Mouse (Mus musculus) ES-Bruce4 (cell line): ENCODE measurements at regions not wholly inside any gene's neighbourhood (a gene's known extent, or its start where the extent isn't known, plus 50 kb on each side); places are given as distances from the start of the nearest gene placed in this dataset.

Experiments used
- H3K27ac ChIP-seq: 2 replicates; pipeline ENCODE4 v1.5.1; 2012; ENCODE audit warnings: low read length, inconsistent platforms; ENCODE audit not compliant: insufficient read depth
- H3K27me3 ChIP-seq: 2 replicates; pipeline ENCODE4 v1.6.1; 2012; ENCODE audit warnings: mild to moderate bottlenecking, low read length, inconsistent platforms; ENCODE audit not compliant: control insufficient read depth, poor library complexity, insufficient read depth, severe bottlenecking
- H3K36me3 ChIP-seq: 2 replicates; pipeline ENCODE4 v1.6.1; 2012; ENCODE audit warnings: inconsistent platforms, mild to moderate bottlenecking, low read length, moderate library complexity; ENCODE audit not compliant: control insufficient read depth, poor library complexity, insufficient read depth, severe bottlenecking
- H3K4me1 ChIP-seq: one replicate; pipeline ENCODE4 v1.8.1; 2011; ENCODE audit warnings: low read length; ENCODE audit not compliant: control insufficient read depth, insufficient read depth
- H3K4me3 ChIP-seq: 2 replicates; pipeline ENCODE4 v1.5.1; 2011; ENCODE audit warnings: low read depth, mild to moderate bottlenecking, low read length
- H3K9ac ChIP-seq: 2 replicates; pipeline ENCODE4 v1.6.1; 2012; ENCODE audit warnings: low read depth, mild to moderate bottlenecking, inconsistent platforms; ENCODE audit not compliant: poor library complexity, severe bottlenecking
- H3K9me3 ChIP-seq: replicated peaks from 2 replicates; pipeline ENCODE4 v1.6.1; 2012; ENCODE audit warnings: mild to moderate bottlenecking, low read length, inconsistent platforms; ENCODE audit not compliant: control insufficient read depth, poor library complexity, insufficient read depth, severe bottlenecking
- CTCF ChIP-seq: IDR thresholded peaks from one replicate; pipeline ENCODE4 v1.8.1; 2011; ENCODE audit warnings: low read depth, low read length
- EP300 ChIP-seq: IDR thresholded peaks from 2 replicates; pipeline ENCODE4 v1.6.1; 2011; ENCODE audit warnings: low read depth, low read length; ENCODE audit not compliant: insufficient read depth
- POLR2A ChIP-seq: IDR thresholded peaks from one replicate; pipeline ENCODE4 v1.8.1; 2011; ENCODE audit warnings: low read length; ENCODE audit not compliant: insufficient read depth

DNA sequence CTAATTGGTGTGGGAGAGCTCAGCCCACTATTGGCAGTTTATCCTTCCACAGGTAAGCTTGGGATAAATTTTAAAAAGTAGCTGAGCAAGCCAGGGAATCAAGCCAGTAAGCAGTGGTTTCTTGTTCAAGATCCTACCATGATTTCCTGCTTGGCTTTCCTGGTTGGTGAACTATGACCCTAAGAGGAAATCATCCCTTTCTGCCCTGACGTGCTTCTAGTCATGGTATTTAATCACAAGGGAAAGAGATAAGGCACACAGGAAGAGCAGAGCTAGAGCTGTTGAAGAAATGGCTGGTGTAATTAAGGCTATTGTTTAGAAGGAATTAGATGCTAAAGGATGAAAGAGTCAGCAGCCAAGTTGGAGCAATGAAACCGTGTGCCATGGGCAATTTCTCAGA lies 648.3 kb upstream of the Tbl1xr1 start:
- no peaks in the 10 kb centered on the region for H3K9me3 ChIP-seq
- no peak overlapping the region for H3K27ac ChIP-seq
- no peak for TF ChIP-seq POLR2A
- TF ChIP-seq CTCF, result no peak
- TF ChIP-seq EP300, result no peak
- no peaks in the 10 kb centered on the region for H3K4me1 ChIP-seq
- no peaks in the 10 kb centered on the region for H3K36me3 ChIP-seq
- H3K4me3 ChIP-seq, result no peak overlapping the region
- no peaks in the 10 kb centered on the region for H3K27me3 ChIP-seq
- no peak overlapping the region for H3K9ac ChIP-seq

DNA sequence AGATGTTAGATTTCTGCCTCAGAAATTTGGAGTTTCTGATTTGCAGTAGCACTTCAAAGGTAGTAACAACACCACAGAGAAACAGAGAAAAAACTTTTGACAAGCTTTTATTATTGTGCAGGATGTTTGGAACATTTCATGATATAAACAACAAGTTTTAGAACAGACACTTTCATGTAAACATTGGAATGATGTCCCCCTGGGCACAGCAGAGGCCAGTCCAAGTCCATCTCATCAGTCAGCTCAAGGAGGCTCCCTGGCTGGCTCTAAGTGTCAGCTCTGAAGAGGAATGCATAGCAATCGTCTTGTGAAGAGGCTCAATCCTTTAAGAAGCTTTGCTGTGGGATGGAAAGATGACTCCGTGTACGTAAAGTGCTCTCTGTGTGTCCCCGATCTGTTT lies 612.2 kb upstream of the Tbl1xr1 start:
- Histone ChIP-seq H3K9ac (no peak overlapping the region), H3K4me1 (no peaks in the 10 kb centered on the region), H3K27ac (no peak overlapping the region), H3K9me3 (peaks cover 11% of the 10 kb centered on the region; the same call in 1 of the 2 replicates), H3K4me3 (no peak overlapping the region), H3K36me3 (no peaks in the 10 kb centered on the region), H3K27me3 (no peaks in the 10 kb centered on the region)
- TF ChIP-seq CTCF (no peak), EP300 (no peak), POLR2A (no peak)

DNA sequence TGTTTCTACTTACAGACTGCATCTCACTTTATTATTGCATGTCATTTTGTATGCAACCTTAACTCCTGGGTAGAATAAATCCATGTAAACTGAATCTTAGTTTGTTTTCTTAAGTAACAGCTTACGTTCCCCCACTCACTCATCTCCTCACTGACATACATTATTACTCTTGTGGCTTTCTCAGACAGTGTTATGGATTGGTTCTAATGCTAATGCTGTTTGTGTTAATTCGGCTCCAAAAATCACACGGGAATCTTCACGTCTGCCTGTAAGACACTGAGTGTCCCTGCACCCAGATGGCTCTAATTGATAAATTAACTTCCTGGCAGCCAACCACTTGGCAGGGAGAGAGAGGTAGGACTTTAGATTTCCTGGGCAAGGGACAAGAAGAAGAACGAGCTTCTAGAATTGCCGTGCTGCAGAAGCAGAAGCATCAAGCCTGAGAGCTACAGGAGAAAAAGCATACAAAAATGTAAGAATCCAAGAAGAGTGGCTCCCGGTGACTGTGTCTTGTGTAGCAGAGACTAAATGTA lies 610.3 kb upstream of the Tbl1xr1 start:
- Histone ChIP-seq H3K27ac (no peak overlapping the region), H3K9me3 (peaks cover 3% of the 10 kb centered on the region; the same call in 1 of the 2 replicates), H3K9ac (no peak overlapping the region), H3K4me1 (no peaks in the 10 kb centered on the region), H3K27me3 (no peaks in the 10 kb centered on the region), H3K36me3 (no peaks in the 10 kb centered on the region), H3K4me3 (no peak overlapping the region)
- no peak for TF ChIP-seq POLR2A

DNA sequence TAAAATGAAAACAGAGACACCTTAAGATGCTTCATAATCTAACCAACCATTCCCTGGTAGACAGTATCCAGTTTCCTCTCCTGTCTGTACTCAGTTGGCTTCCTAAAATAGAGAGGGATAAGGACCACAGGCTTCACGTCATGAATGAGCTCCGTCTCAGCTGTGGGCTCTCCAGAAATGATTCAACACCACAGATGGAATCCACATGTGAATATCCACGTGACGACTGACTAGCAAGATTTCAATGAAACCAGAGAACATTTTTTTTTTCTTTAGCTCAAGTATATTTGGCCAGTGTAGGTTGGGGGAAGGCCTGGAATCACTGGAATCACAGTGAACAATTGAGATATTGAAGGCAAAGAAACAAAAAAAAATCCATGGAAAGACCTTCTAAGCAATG lies 599.1 kb upstream of the Tbl1xr1 start:
- Histone ChIP-seq H3K4me3 (no peak overlapping the region), H3K27me3 (no peaks in the 10 kb centered on the region), H3K4me1 (no peaks in the 10 kb centered on the region), H3K27ac (no peak overlapping the region), H3K9me3 (peaks cover 12% of the 10 kb centered on the region), H3K9ac (no peak overlapping the region), H3K36me3 (no peaks in the 10 kb centered on the region)
- TF ChIP-seq EP300 (no peak), POLR2A (no peak), CTCF (no peak)

DNA sequence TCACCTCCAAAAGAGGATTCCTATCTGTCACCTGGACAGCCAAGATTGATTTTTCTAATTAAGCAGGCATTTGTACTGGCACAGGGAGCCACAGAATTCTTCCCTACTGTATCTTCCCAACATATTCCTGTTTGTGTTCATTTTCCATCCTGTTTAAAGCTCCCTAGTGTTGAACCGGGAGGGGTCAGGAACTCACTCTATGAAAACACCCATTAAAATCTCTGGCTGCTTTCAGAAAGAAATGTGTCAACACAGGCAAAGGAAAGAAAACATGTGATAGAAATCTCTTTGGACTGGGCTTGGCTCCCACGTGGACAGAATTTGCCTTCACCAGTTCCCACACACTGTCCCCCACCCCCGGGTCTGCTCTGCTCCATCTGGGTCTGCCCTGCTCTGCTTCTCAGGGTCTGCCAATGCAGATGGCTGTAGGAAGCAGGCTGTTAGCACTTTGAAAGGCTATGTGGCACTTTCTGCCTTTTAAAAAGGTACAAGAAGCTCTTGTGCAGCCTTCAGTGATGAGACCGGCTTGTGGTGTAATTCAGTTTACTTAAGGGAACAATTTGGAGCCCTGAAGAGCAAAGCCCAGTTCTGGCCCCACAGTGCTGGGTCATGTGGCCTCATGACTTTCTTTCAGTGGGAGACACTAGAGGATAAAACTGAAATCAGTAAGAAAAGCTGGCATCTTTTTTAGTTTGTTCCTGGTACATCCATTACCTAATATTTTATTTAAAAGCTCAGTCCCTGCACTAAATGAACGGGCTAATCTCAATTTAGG lies 597.2 kb upstream of the Tbl1xr1 start:
- no peak overlapping the region for H3K9ac ChIP-seq
- no peaks in the 10 kb centered on the region for H3K27me3 ChIP-seq
- H3K4me3 ChIP-seq, result no peak overlapping the region
- H3K27ac ChIP-seq, result no peak overlapping the region
- no peaks in the 10 kb centered on the region for H3K36me3 ChIP-seq
- TF ChIP-seq EP300 (no peak), POLR2A (no peak), CTCF (no peak)
- H3K4me1 ChIP-seq, result no peaks in the 10 kb centered on the region
- no peaks in the 10 kb centered on the region; the same call in 1 of the 2 replicates for H3K9me3 ChIP-seq

DNA sequence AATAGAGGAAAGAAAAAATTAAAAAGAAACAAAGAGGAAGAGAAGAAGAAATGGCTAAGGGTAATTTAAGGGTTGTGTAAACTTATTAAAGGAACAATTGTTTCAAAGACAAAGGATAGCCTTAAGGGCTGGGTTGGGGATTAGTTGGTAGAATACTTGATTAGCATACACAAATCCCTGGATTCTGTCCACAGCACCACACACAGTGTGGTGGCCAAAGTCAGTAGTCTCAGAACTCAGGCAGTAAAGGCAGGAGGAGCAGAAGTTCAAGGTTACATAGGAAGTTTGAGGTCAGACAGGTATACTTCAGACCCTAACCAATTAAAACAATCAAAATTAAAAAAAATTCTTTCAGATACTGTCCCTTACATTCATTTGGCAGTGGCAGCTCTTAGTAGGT lies 596.6 kb upstream of the Tbl1xr1 start:
- Histone ChIP-seq H3K27ac (no peak overlapping the region), H3K27me3 (no peaks in the 10 kb centered on the region), H3K9ac (no peak overlapping the region), H3K9me3 (no peaks in the 10 kb centered on the region), H3K4me3 (no peak overlapping the region), H3K4me1 (no peaks in the 10 kb centered on the region), H3K36me3 (no peaks in the 10 kb centered on the region)
- TF ChIP-seq CTCF (no peak), EP300 (no peak), POLR2A (no peak)
